Mouse (Mus musculus) thymus, postnatal 25 days (tissue): Measurements from ENCODE around the gene Sdr9c7.

Experiments
- DNase-seq: peaks from one replicate; pipeline ENCODE4 v3.0.0; 2022

Sdr9c7 gene

DNA sequence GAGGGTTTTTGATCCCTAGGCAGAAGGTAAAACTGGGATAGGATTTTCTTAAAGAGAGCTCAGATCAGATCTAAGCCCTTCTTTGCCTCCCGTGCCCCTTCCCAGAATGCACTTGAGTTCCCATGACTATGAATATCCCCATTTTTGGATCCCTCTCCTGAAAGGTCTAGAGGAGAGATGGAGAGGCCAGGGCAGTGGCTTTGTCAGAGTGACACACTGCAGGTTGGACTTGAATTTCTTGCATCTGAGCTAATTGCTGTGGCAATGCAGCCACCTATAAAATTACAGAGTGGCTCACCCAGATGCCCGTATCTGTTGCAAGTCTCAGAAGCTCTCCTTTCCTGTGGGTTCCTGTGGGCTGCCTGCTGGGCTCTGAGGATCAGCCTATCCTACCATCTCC lies at the start of gene Sdr9c7:
Gene Sdr9c7 (plus strand): TSS at position 301 of the 400 bp plus-strand sequence.
- no peak for DNase-seq

- DNase-seq = no peak
These were observed 48.7 kb upstream of the Sdr9c7 start, which contains the start of gene Rdh19 for GRCm38 (mm10) chr10:127849628-127850027. Gene Rdh19, plus strand, starts transcription at chr10:127849928.

DNA sequence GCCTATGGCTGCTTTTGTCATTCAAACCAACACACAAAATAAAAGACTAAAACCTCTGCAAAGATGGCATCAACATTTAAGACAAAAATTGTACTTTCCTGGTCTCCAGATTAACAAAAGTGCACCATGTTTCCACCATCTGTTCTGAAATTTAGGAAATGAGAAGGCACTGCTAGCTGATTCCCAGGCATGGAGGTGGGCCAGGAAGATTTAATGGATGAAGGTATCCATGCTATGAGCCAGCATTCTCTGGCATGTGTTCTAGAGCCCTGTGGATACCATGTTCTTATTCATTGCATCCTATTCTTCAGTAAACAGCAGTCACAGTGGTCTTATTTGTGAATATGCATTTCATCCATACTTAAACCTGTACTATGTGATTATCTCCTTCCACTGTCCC lies 41.9 kb upstream of the Sdr9c7 start:
- DNase-seq = no peak

- no peak for DNase-seq
These were observed 33.4 kb upstream of the Sdr9c7 start for GRCm38 (mm10) chr10:127864931-127865330.

- no peak for DNase-seq
These were observed 32.1 kb upstream of the Sdr9c7 start, which contains the start of gene Rdh16f2 for GRCm38 (mm10) chr10:127866232-127866631. Gene Rdh16f2, plus strand, starts transcription at chr10:127866474.

- peak; percentile 2 for DNase-seq
These were observed 25.8 kb upstream of the Sdr9c7 start for GRCm38 (mm10) chr10:127872484-127872883.

DNA sequence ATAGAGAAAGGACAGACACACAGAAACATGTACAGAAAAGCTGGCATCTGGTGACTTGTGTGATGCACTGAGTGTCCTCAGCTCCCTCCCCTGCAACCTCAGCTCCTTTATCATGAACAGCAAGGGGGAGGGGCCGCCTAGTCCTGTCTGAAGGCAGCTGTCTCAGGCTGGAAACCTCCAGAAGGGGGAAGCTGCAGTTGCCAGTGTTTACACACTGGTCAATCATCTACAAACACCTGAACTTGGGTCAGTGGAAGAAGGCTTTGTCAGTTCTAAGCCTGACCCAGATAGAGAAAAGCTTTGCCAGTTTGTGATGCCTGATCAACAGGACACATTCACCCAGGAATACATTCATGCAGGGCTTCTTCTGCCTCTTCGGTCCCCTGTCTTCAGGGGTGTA lies 20.6 kb upstream of the Sdr9c7 start:
- no peak for DNase-seq

GRCm38 (mm10) chr10:127878262-127879057 lies 19.9 kb upstream of the Sdr9c7 start:
- no peak for DNase-seq

DNA sequence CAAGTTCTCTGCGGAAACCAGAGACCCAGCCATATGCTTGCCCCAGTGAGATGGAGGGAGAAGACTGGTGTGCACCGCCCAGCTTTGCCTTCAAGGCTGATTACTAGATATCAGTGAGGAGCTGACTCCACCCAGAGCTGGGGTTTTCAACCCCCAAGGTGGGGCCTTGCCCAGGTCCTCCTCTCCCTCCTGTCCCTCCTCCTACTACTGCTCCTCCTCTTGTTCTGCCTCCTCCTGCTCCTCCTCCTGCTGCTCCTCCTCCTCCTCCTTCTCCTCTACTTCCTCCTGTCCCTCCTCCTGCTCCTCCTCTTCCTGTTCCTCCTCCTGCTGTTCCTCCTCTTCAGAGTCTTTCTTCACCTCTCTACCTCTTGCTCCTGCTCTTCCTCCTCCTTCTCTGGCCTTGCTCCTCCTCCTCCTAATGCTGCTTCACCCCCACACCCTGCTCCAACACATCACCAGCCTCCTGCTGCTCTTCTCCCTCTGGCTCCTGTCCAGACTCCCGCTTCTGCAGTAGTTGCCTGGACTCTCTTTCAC lies 19.1 kb upstream of the Sdr9c7 start:
- no peak for DNase-seq

- no peak for DNase-seq
These were observed 17.3 kb upstream of the Sdr9c7 start for GRCm38 (mm10) chr10:127881041-127881440.

- no peak for DNase-seq
These were observed 11.8 kb upstream of the Sdr9c7 start for GRCm38 (mm10) chr10:127886551-127886950.

DNA sequence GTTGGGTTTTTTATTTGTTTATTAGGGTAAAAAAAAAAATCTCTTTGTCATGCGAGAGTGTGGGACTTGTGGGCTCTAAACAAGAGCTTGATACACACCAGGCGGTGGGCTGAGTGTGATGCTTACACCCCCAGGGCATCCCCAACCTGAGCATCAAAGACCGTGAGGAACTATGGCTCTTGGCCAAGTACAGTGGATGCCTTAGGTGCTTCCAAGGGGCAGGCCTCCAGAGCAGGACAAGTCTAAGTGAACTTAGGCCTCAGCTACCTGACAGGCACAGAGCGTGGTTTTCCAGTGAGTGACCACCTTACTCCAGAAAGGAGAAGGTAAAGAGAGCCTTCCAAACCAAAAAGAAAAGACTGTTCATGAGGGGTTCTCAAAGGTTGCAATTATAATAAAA lies 11.3 kb upstream of the Sdr9c7 start:
- DNase-seq = no peak

DNA sequence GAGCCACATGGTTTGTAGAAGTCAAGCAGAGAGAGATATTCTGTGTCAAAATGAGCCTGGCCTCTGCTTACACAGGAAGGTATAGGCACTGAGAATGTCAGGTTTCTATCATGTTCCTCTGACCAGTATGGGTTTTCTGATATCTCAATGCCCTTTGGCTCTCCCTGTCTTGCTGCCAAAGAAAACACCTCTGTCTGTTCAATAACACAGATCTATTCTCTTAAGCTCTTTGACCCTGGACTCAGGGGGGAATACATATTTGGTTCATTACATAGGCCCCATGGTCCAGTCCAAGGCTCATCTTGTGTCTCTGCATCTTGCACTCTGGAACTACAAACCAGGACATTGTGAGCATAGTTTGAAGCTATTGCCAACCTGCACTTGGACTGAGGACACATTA lies 9.7 kb upstream of the Sdr9c7 start, which contains the start of gene Rdh7:
Gene Rdh7 (minus strand): TSS at position 213 of the 400 bp plus-strand sequence.
- no peak for DNase-seq

GRCm38 (mm10) chr10:127891481-127891880 lies 6.8 kb upstream of the Sdr9c7 start:
- DNase-seq = no peak

DNA sequence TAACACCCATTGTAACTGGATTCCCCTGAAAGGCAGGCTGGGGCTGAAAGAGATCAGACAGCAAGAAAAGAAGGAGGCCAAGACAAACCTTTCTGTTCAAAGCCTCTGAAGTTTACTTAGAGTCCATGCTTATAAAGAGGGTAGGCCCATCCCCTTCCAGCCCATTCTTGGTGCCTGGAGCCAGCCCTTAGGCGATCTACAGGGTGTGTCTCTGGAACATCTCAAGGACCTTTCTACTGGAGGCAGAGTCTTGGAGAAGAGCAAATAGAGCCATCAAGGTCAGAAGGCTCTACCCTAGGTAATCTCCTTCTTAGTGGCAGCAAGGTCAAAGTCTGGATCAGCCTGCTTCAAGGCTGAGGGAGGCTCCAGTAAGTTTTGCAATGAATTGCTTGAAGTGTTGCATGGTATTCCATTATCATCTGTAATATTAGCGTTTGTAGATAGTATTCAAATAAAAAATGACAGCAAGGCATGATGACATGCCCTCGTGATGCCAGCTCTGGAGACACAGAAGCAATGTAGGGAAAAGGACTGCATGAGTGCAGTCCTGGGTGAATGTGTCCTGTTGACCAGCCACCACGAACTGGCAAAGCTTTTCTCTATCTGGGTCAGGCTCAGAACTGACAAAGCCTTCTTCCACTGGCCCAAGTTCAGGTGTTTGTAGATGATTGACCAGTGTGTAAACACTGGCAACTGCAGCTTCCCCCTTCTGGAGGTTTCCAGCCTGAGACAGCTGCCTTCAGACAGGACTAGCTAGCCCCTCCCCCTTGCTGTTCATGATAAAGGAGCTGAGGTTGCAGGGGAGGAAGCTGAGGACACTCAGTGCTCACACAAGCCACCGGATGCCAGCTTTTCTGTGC lies 4.9 kb upstream of the Sdr9c7 start:
- DNase-seq = peak; percentile 15

GRCm38 (mm10) chr10:127896705-127897104 lies 1.6 kb upstream of the Sdr9c7 start:
- DNase-seq = no peak

GRCm38 (mm10) chr10:127897506-127897905 lies 812 bp upstream of the Sdr9c7 start:
- DNase-seq = no peak

DNA sequence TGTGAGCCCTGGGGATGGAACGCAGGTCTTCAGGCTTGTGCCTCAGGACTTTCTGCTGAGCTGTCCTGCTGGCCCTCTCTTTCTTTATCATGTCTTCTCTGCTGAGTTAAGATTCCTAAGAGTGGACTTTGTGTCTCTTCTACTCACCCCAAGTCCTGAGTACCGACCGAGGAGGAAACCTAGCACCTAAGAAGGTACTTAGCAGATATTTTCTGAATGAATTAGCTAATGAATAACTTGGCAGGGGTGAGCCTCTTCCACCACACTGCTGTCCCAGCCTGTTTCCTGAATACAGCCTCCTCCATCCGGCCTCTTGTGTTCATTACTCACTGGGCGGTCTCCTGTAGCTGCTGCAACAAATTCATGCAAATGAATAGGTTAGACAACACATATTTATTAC lies 1.5 kb downstream of the Sdr9c7 start:
- DNase-seq = no peak

DNA sequence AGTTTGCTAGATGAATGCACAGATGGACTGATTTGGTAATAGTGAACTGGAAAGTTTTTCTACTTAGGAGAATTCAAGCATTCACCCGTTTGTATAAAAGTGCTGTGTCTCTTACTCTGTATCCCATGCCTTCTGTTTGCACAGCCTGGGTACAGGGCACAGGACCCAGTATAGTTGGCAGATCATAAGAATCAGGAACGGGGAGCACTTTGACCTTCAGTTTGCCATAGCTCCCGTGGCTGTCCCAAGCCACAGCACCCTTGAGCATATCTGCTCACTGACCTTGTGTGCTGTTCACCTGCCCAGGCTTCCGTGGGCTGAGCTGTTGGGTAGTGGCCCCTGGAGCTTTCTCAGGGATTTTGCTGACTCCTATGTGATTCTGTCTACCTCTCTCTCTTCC lies 3.4 kb downstream of the Sdr9c7 start:
- DNase-seq = no peak

DNA sequence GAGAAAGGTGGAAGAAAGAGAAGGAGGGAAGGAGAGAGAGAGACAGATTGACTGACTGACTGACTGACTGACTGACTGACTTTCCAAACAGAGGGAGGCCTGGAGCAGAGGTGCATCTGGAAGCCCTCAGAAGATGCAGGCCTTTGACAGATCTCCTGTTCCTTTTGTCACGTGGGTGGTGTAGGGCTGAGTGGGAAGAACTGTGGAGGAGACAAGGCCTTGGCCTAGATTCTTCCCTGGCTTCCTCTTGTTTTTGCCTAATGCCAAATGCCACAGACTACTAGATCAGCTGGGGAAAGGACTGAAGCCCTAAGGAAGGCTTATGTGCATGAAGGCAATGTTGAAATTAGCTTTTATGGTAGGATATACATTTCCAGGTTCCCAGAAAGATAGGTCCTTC lies 4.8 kb downstream of the Sdr9c7 start:
- DNase-seq = no peak

- DNase-seq = no peak
These were observed 6.6 kb downstream of the Sdr9c7 start for GRCm38 (mm10) chr10:127904718-127905446.

DNA sequence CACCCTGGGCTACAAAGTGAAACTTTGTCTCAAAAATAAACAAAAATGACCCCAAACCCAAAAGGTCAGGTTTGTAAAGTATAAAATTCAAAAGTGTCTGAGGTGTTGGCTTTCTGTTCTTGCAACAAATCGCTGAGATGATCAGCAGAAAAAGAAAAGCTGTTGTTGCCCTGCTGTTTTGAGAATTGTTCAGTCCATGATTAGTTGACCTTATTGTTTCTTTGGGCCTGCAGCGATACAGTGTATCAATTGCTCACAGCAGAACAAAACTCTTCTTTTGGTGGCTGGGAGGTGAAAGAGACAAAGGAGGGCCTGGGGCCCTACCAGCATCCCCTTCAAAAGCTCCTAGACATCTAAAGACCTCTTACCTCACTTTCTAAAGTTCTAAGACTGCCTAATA lies 7.8 kb downstream of the Sdr9c7 start:
- DNase-seq = no peak
